Mouse (Mus musculus) heart, adult 8-10 months (tissue): ENCODE data around the gene Prg2. TPM values are rescaled to one million over a fixed set of nuclear protein-coding genes. Genes with fewer than 3 reads are reported as not detected.

ENCODE experiments used
- DNase-seq: peaks from one replicate; pipeline ENCODE4 v3.0.0; 2022; ENCODE audit warnings: low spot score
- total RNA-seq, 4 experiments: library from RNA; stranded (reverse); gene quantifications; 2 replicates each; pipeline ENCODE4 v1.2.4; 2022

Prg2 gene
- total RNA-seq: not detected

GRCm38 (mm10) chr2:84980188-84980587, at the start of gene Prg2:
Gene Prg2 (plus strand): TSS chr2:84980461.
- no peak for DNase-seq

- no peak for DNase-seq
These were observed 46.1 kb upstream of the Prg2 start for GRCm38 (mm10) chr2:84933992-84934648.

- no peak for DNase-seq
These were observed 45.6 kb upstream of the Prg2 start for GRCm38 (mm10) chr2:84934649-84935007.

GRCm38 (mm10) chr2:84935065-84935464, 45.2 kb upstream of the Prg2 start:
- DNase-seq: no peak

GRCm38 (mm10) chr2:84936474-84937429, 43.5 kb upstream of the Prg2 start, which contains the start of gene Slc43a3:
Gene Slc43a3 (plus strand): TSS chr2:84936579.
- peak; percentile 92 for DNase-seq

DNA sequence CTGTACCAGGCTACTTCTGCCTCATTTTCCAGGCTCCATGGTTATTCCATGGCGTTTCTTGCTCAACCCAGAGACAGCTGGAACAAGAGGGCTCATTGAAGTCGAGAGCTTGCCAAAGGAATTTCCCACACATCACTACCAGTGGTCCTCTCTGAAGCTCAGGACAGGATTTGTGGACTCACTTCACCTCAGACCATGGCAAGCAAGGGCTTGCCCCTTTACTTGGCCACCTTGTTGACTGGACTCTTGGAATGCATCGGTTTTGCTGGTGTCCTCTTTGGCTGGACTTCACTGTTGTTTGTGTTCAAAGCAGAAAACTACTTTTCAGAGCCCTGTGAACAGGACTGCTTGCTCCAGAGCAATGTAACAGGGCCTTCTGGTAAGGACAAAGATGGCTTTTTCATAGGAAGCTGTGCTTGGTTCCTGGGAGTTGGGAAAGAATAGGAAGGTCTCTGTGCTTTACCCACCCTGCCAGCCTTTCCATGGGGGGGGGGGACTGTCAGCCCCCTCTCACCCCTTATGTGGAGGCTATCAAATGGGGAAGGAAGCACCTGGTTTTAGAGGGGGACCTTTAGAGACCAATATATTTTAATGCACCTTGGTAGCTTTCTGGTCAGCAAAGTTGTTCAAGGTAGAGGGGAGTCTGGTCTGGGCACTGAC, 42.6 kb upstream of the Prg2 start:
- no peak for DNase-seq

DNA sequence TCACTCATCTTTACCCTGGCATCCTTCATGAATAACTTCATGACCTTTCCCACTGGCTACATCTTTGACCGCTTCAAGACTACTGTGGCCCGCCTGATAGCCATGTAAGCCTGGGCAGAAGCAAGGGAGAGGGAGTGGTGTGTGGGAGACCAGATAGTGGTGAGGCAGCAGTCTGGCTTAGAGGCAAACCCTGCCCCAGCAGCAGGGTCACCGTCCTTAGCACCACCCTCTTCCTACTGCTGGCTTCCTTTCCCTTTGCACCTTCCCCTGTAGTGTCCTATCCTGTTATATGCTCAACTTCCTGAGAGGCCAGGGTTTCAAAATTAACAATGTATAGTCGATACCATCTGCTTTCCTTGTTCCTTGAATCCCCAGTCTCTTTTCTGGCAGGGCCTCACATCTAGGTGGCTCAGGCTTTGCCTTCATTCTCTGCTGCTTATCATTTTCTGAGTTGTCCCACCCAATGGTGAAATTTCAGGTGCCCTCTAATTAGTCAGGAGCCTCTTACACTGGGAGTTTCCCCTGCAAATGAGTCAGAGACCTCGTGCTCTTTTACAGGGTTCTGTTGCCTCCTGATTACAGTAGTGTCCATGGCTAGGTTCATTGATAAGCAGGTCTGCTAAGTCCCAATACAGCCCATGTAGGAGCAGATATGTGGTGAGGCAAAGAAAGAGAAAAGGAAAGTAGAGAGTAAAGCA, 41.9 kb upstream of the Prg2 start:
- DNase-seq: peak; percentile 64

DNA sequence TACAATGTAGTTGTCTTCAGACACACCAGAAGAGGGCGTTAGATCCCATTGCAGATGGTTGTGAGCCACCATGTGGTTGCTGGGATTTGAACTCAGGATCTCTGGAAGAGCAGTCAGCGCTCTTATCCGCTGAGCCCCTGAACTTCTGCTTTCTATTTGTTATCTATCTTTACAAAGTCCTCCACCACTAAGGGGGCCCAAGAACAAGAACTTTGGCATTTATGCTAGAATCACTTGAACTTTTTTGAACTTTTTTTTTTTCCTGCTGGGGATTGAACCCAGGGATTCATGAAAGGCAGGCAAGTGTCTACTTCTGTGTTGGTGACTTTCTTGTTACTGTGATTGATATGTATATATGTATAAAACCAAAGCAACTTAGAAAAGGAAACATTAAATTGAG, 41.0 kb upstream of the Prg2 start:
- no peak for DNase-seq

- DNase-seq: no peak
These were observed 40.5 kb upstream of the Prg2 start for GRCm38 (mm10) chr2:84939711-84940110.

GRCm38 (mm10) chr2:84941332-84941731, 38.9 kb upstream of the Prg2 start:
- no peak for DNase-seq

DNA sequence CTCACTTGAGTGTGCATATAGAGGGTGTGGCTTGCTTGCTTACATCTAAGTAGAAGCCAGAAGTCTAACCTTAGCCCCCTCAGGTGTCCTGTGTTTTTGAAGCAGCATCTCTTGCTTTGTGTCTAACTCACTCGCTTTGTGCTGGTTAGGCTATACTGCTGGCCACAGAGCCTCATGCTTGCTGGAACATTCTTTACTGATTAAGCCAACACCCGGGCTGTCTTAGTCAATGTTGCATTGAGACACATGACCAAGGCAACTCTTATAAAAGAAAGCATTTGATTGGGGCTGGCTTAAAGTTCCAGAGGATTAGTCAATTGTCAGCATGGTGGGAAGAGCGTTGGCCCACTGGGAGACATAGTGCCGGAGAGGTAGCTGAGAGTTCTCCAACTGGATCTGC, 38.5 kb upstream of the Prg2 start:
- DNase-seq: no peak

DNA sequence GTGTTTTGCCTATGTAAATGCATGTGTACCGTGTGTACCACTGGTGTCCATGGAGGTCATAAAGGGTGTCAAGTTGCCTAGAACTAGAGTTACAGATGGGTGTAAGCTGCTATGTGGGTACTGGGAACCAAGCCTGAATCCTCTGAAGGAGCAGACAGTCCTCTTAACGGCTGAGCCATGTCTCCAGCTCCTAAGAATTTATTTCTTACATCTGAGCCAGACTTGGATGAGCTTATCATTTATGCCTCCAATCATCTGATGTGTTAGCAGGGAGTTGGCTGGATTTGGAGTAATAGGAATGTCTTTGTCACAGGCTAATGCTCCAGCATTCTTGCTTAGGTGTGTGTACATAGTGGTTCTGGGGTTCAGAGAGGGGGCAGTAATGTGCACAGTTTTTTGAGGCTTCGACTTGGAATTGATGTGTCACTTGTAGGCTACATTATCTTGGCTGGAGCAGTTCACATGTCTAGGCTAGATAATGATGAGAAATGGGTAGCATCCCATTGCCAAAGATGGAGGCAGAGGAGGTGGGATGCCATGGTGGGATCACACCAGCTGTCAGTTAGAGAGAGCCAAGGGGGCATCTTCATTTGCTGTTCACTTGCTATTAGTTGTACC, 33.0 kb upstream of the Prg2 start:
- DNase-seq: no peak

DNA sequence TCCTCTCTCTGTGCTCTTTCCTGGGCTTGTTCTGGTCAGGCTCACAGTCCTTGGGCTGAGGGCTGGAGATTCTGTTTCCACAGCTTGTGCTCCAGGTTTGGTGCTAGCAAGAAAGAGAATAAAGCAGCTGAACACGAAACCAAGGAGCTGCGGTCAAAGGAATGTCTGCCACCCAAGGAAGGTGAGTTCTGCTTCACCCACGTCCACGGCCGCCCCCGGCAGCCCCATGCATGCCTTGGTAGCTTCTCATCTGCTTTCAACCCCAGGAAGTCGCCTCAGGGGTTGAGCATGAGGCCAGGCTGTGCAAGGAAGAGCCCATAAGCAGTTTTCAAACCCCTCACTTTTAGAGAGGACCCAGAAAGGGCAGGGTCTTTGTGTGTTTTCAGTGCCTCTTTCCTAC, 32.0 kb upstream of the Prg2 start:
- no peak for DNase-seq

- DNase-seq: no peak
These were observed 31.5 kb upstream of the Prg2 start for GRCm38 (mm10) chr2:84948721-84949120.

DNA sequence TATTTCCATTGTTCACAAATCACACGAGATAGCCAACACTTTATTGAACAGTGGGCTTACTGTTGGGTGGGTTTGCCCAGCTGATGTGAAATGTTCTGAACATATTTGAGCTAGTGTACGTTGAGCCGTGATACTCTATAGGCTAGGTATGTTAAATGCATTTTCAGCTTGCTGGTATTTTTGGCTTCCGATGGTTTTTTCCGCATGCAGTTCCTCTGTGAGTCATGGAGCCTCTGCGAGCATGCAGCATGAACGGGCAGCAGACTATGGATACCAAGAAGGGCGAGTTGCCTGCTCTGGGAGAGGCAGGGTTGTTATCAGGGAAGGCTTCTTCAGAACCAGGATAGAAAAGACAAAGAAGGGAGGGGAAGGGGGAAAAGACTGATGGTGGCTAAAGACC, 29.2 kb upstream of the Prg2 start:
- no peak for DNase-seq

GRCm38 (mm10) chr2:84952251-84952650, 28.0 kb upstream of the Prg2 start:
- no peak for DNase-seq

- DNase-seq: no peak
These were observed 27.6 kb upstream of the Prg2 start for GRCm38 (mm10) chr2:84952693-84953092.

DNA sequence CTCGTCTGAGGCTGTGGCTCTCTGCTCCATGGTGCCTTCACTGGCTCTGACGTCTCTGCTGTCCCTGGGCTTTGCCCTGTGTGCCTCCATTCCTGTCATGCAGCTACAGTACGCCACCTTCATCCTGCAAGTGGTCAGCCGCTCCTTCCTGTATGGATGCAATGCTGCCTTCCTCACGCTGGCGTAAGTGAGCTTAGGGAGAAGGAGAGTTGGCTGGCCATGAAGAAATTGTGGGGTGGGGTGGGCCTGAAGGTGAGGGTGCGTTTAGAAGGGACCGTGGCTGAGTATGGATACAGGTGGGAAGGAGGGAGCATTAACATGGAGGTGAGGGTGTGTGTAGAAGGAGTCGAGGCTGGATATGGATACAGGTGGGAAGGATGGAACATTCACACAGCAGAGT, 24.8 kb upstream of the Prg2 start:
- DNase-seq: no peak

DNA sequence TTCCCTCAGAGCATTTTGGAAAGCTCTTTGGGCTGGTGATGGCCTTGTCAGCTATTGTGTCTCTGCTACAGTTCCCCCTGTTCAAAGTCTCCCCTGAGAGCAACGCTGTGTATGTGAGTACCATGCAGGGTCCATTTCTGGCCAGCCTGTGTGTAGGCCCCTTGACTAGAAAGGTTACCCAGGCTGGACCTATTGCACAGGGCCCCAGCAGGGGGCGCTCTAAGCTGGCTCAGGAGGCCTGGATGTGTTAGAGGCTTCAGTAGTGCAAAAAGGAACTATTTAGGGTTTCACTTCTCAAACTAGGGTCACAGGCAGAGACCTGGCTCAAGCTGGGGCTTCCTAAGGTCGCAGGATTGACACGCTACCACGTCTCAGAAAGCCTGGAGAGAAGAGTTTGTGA, 24.0 kb upstream of the Prg2 start:
- no peak for DNase-seq

DNA sequence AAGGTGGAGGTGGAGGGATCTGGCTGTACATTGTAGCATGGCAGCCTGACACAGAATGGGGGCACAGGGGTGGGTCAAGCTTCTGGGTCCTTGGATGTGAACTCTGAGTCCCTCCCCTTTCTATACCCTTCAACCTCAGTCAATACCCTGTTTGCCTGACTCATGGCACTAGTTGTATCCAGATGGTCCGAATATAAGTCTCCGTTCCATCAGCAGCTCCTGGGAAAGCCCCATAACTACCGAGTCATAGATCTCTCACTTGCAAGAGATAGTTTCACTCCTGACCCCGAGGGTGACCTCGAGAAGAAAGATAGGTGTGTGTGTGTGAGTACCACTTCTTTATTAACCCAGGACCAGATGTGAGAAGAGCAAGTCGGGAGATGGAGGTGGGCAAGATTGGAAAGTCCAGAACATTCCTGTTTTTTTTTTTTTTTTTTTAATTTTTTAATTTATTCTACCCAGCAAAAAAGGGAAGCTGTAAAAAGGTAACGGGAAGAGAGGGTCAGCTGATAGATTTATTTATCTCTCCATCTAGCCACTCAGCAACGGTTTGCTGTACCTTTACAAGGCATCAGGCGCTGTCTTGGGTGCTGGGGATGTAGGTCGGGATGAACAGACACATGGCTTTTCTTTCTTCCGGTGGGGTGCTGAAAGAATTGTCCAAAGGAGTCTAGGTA, 21.5 kb upstream of the Prg2 start:
- DNase-seq: no peak

GRCm38 (mm10) chr2:84961300-84961699, 19.0 kb upstream of the Prg2 start:
- DNase-seq: peak; percentile 79
